Mouse (Mus musculus) stomach, embryonic 15.5 days (tissue): Measurements from ENCODE around the gene Acsm3. TPM values are rescaled to one million over a fixed set of nuclear protein-coding genes. Genes with fewer than 3 reads are reported as not detected.
"Not testable (repeated sequence)": the region's sequence is repeated elsewhere in the genome, so short reads cannot be mapped to it uniquely, and the experiment has no call there.

Source experiments
- ATAC-seq: fragments of 200-750 bp; cut with Nextera tagmentation; 2 replicates; pipeline ENCODE4 v1.8.0; 2017; ENCODE audit warnings: low read depth, moderate number of reproducible peaks, moderate TSS enrichment; ENCODE audit not compliant: insufficient read depth, low FRiP score
- H3K27ac ChIP-seq: fragments of 300-500 bp; sonication (generic); 2 replicates; pipeline ENCODE4 v1.5.1; 2015; ENCODE audit warnings: mild to moderate bottlenecking, inconsistent platforms
- H3K27me3 ChIP-seq: fragments of 300-500 bp; sonication (generic); replicated peaks from 2 replicates; pipeline ENCODE4 v1.6.1; 2015; ENCODE audit warnings: inconsistent platforms
- H3K36me3 ChIP-seq: fragments of 300-500 bp; sonication (generic); 2 replicates; pipeline ENCODE4 v1.6.1; 2015; ENCODE audit warnings: inconsistent platforms
- H3K4me1 ChIP-seq: fragments of 300-500 bp; sonication (generic); 2 replicates; pipeline ENCODE4 v1.6.1; 2015; ENCODE audit warnings: inconsistent platforms
- H3K4me2 ChIP-seq: fragments of 300-500 bp; sonication (generic); 2 replicates; pipeline ENCODE4 v1.6.1; 2015; ENCODE audit warnings: mild to moderate bottlenecking, inconsistent platforms
- H3K4me3 ChIP-seq: fragments of 300-500 bp; sonication (generic); replicated peaks from 2 replicates; pipeline ENCODE4 v1.5.1; 2015; ENCODE audit warnings: inconsistent platforms
- H3K9ac ChIP-seq: fragments of 300-500 bp; sonication (generic); 2 replicates; pipeline ENCODE4 v1.6.1; 2015; ENCODE audit warnings: inconsistent platforms
- H3K9me3 ChIP-seq: fragments of 300-500 bp; sonication (generic); 2 replicates; pipeline ENCODE4 v1.6.1; 2016; ENCODE audit warnings: inconsistent platforms
- WGBS: fragments of 180-500 bp; shearing (Covaris S2); methylation state at CpG from one replicate; pipeline ENCODE4 v1.1.7; 2015; 5-methylcytosine and 5-hydroxymethylcytosine counted together
- polyA plus RNA-seq: library from polyadenylated mRNA; unstranded; fragments of >200 nt; fragmentation: Nextera tagmentation; extraction: Ambion mirVana; gene quantifications from 2 replicates; pipeline ENCODE4 v1.2.1, GENCODE M21; 2015

The Acsm3 gene
- 9.6 and 15.6 TPM in 2 replicates for polyA plus RNA-seq

GRCm38 (mm10) chr7:119760527-119760951, at the start of gene Acsm3:
TSS of gene Acsm3 (plus strand) at chr7:119760923.
- peak within 1 kb of the TSS; percentile 32; the same call in 1 of the 2 replicates for H3K4me2 ChIP-seq
- no peaks in the 10 kb centered on the region for H3K4me1 ChIP-seq
- H3K9ac ChIP-seq: no peak within 1 kb of the TSS
- H3K27me3 ChIP-seq: no peaks in the 10 kb centered on the region
- no peaks in the 10 kb centered on the region for H3K36me3 ChIP-seq
- no peaks in the 10 kb centered on the region for H3K9me3 ChIP-seq
- H3K4me3 ChIP-seq: peak within 1 kb of the TSS; percentile 12; the same call in 1 of the 2 replicates
- WGBS: 25% methylated on average over 11 of the region's 11 CpGs
- ATAC-seq: peak; percentile 83
- 0 out of 2 replicates have a peak within 1 kb of the TSS, but pooled peaks have one; percentile 33 for H3K27ac ChIP-seq

- no peak overlapping the region for H3K27ac ChIP-seq
- H3K4me2 ChIP-seq: no peak overlapping the region
- peaks cover 32% of the 10 kb centered on the region for H3K36me3 ChIP-seq
- H3K9me3 ChIP-seq: no peaks in the 10 kb centered on the region
- H3K4me1 ChIP-seq: no peaks in the 10 kb centered on the region
- H3K9ac ChIP-seq: no peak overlapping the region
- no peak overlapping the region for H3K4me3 ChIP-seq
- WGBS: 90% methylated on average over 7 of the region's 7 CpGs
- H3K27me3 ChIP-seq: no peaks in the 10 kb centered on the region
- no peak for ATAC-seq
Measured at GRCm38 (mm10) chr7:119714111-119714510, 46.6 kb upstream of the Acsm3 start.

DNA sequence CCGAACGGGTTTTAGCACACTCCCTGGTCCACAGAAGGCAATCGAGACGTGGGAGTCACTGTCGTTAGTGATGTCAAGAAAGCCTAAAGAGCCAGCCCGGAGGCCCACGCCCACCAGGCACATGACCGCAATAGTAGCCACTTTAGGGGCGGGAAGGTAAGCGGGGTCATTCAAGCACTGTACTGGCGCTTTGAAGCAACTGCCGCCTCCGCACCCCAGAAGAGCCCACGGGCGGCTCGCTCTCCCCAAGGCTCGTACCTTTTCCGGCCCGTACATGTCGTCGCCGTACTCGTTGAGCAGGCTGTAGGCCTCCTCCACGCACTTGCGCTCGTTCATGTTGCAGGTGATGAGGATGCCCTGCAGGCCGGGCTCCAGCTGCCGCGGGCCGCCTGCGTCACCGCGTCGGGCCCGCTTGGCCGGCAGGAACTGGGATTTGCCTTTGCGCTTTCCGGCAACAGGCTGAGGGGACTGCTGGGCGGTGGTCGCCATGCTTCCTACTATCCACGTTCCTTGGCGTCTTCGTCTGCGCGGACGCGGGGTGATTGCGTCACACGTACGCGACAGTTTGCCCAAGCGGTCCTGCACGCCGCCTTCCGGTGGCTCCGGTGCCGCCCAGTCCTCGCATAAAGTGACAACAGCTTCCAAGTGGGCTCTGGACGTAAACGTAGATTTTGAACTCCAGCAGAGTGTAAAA, 40.3 kb upstream of the Acsm3 start, which contains the start of gene Thumpd1:
Gene Thumpd1 (minus strand): TSS at position 546 of the 694 bp plus-strand sequence.
- Histone ChIP-seq H3K4me2 (peak within 1 kb of the TSS; percentile 78), H3K9me3 (no peaks in the 10 kb centered on the region), H3K27me3 (no peaks in the 10 kb centered on the region), H3K36me3 (peaks cover 28% of the 10 kb centered on the region), H3K9ac (peak within 1 kb of the TSS; percentile 64), H3K4me3 (peak within 1 kb of the TSS; percentile 96), H3K27ac (peak within 1 kb of the TSS; percentile 44; the same call in 1 of the 2 replicates), H3K4me1 (peaks cover 3% of the 10 kb centered on the region; the same call in 1 of the 2 replicates)
- WGBS: under 1% methylated on average over 60 of the region's 60 CpGs
- ATAC-seq: peak; percentile 93

DNA sequence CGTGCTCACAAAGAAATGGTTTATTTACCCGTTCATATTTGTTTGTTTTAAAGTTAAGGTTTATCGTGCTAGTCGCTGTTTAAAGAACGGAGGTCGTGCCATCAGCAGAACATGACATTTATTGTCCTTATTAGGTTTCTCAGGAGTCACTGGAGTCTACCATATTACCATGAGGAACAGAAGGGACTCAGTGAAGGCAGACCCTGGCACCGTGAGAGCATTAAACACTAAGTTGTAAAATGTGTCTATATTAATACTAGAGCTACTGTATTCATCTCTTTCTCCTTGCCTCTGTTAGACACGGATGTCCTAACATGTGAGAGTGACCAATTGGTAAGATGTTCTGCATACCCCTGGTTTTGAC, 39.8 kb upstream of the Acsm3 start:
- Histone ChIP-seq H3K27me3 (no peaks in the 10 kb centered on the region), H3K9me3 (no peaks in the 10 kb centered on the region), H3K27ac (no peak overlapping the region), H3K4me1 (peaks cover 3% of the 10 kb centered on the region; the same call in 1 of the 2 replicates), H3K4me2 (peak overlapping the region; percentile 78), H3K36me3 (peaks cover 23% of the 10 kb centered on the region), H3K9ac (no peak overlapping the region; the same call in 1 of the 2 replicates), H3K4me3 (peak overlapping the region; percentile 96)
- 0 out of 2 replicates have a peak, but pooled peaks have one; percentile 5 for ATAC-seq
- WGBS: 11% methylated on average over 8 of the region's 8 CpGs

DNA sequence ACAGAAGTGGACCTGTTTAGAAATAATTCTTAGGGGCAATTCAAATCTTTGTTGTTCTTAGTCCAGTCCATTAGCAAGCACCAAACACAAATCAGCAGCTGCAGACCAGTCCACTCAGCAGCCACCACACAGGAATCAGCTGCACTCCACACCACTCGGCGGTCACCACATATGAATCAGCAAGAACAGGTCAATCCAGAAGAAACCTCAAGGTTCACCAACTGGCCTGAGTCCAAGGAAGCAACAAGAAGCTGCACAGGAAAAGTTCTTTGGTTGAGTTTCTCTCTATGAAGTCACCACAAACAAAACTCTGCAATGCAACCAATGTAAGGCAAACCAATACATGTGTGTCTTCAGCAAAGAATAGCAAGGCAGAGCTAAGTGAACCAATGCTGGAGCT, 33.1 kb upstream of the Acsm3 start:
- ATAC-seq: no peak
- WGBS: 80% methylated on average over 2 of the region's 2 CpGs
- H3K9ac ChIP-seq: no peak overlapping the region

GRCm38 (mm10) chr7:119731262-119731661, 29.5 kb upstream of the Acsm3 start:
- H3K9ac ChIP-seq, H3K4me2 ChIP-seq, H3K27me3 ChIP-seq, H3K36me3 ChIP-seq, H3K27ac ChIP-seq, H3K9me3 ChIP-seq, H3K4me1 ChIP-seq, ATAC-seq, H3K4me3 ChIP-seq: not testable (repeated sequence)
- 78% methylated on average over 4 of the region's 4 CpGs for WGBS

More for the DNA sequence above, 33.1 kb upstream of the Acsm3 start:
- no peak overlapping the region for H3K4me2 ChIP-seq
- no peaks in the 10 kb centered on the region for H3K4me1 ChIP-seq
- H3K27me3 ChIP-seq: no peaks in the 10 kb centered on the region
- H3K9me3 ChIP-seq: no peaks in the 10 kb centered on the region
- H3K27ac ChIP-seq: no peak overlapping the region
- H3K4me3 ChIP-seq: no peak overlapping the region
- H3K36me3 ChIP-seq: no peaks in the 10 kb centered on the region

DNA sequence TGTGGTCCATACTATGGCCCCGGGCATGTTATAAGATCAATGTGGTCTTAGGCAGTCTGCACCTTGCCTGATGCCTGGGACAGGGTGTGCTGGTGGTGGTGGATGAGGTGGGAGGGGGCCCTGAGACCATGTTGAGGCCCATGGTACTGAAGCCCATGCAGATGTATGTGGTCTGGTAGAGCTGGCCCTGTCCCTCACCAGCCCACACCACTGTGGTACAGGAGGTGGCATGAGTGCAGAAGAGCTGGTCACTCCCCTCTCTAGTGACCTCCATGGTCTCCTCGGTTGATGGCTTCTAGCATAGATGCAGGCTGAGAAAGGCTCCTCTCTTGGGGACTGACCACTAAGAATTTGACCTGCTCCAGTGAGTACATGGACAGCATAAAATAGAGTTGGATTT, 21.8 kb upstream of the Acsm3 start:
- no peaks in the 10 kb centered on the region for H3K36me3 ChIP-seq
- no peak overlapping the region for H3K27ac ChIP-seq
- no peaks in the 10 kb centered on the region for H3K27me3 ChIP-seq
- H3K4me2 ChIP-seq: no peak overlapping the region
- H3K9me3 ChIP-seq: no peaks in the 10 kb centered on the region
- H3K4me3 ChIP-seq: no peak overlapping the region
- H3K9ac ChIP-seq: no peak overlapping the region
- no peak for ATAC-seq
- H3K4me1 ChIP-seq: peaks cover under 1% of the 10 kb centered on the region; the same call in 1 of the 2 replicates
- 83% methylated on average over 2 of the region's 2 CpGs for WGBS

DNA sequence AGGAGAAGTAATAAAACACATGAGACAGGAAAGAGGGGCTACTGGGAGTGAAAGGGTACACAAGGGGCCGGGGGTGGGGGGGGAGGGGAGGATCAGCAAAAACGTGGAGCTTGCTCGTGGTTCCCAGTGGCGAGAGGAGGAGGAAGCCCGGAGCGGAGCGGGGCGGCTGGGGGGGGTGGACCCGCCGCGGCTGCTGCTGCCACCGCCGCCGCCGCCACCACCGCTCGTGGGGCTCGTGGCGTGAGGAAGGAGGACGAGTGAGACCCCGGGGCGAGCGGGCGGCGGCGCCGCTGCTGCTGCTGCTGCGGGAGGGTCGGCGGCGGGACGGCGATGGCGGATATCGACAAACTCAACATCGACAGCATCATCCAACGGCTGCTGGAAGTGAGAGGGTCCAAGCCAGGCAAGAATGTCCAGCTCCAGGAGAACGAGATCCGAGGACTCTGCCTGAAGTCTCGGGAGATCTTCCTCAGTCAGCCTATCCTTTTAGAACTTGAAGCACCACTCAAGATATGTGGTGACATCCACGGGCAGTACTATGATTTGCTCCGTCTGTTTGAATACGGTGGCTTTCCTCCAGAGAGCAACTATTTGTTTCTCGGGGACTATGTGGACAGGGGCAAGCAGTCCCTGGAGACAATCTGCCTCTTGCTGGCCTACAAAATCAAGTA, 20.8 kb upstream of the Acsm3 start:
- ATAC-seq, H3K9ac ChIP-seq, H3K4me1 ChIP-seq, H3K27ac ChIP-seq, H3K9me3 ChIP-seq, H3K27me3 ChIP-seq, H3K36me3 ChIP-seq: not testable (repeated sequence)
- 2% methylated on average over 31 of the region's 44 CpGs for WGBS
- peak overlapping the region; percentile 48 for H3K4me2 ChIP-seq
- peak overlapping the region; percentile 33 for H3K4me3 ChIP-seq

DNA sequence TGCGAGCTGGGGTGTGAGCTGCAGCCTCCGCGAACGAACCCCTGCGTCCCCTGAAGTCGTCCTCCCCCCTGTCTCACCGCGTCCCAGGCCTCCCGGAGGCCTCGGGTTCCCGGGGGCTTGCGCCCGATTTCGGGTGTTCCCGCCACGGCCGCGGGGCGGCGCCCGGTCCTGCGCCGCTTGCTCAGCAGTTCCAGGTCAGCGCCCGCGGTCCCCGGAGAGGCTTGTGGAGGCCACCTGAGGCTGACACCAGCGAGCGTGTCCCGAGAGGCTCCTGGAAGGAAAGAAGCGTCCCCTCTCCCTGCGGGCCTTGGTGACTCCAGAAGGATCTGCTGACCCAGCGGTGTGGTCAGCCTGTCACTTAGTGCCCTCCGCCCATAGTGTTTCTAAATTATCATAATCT, 16.4 kb upstream of the Acsm3 start:
- Histone ChIP-seq H3K36me3 (no peaks in the 10 kb centered on the region), H3K4me1 (peaks cover 6% of the 10 kb centered on the region; the same call in 1 of the 2 replicates), H3K9me3 (no peaks in the 10 kb centered on the region), H3K27ac (no peak overlapping the region), H3K4me2 (peak overlapping the region; percentile 47), H3K4me3 (no peak overlapping the region), H3K27me3 (no peaks in the 10 kb centered on the region), H3K9ac (no peak overlapping the region)
- ATAC-seq: no peak
- WGBS: 10% methylated on average over 34 of the region's 34 CpGs

DNA sequence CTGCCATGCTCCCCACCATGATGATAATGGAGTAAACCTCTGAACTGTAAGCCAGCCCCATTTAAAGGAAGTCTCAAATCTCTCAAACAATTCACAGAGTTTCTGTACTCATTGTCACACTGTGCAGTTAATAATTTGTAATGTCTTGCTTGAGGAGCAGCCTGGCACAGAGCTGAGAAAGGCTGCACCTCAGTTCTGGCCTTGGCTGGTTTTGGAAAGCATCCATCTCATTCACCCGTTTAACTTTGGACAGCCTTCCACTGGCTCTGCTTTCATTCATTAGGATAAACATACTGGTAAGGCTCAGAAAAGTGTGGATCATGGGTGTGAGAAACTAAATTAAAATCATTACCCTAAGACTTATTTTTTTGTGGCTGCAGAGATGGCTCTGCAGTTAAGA, 14.9 kb upstream of the Acsm3 start:
- no peak overlapping the region for H3K4me3 ChIP-seq
- H3K27ac ChIP-seq: no peak overlapping the region
- H3K9ac ChIP-seq: no peak overlapping the region
- no peak for ATAC-seq
- no peaks in the 10 kb centered on the region for H3K27me3 ChIP-seq
- no peaks in the 10 kb centered on the region for H3K36me3 ChIP-seq
- no peaks in the 10 kb centered on the region for H3K9me3 ChIP-seq
- H3K4me2 ChIP-seq: no peak overlapping the region
- peaks cover 6% of the 10 kb centered on the region; the same call in 1 of the 2 replicates for H3K4me1 ChIP-seq
- 58% methylated on average over 1 of the region's 1 CpGs for WGBS

- no peak for ATAC-seq
- Histone ChIP-seq H3K4me2 (no peak overlapping the region), H3K9me3 (no peaks in the 10 kb centered on the region), H3K36me3 (no peaks in the 10 kb centered on the region), H3K4me1 (peaks cover 6% of the 10 kb centered on the region; the same call in 1 of the 2 replicates), H3K9ac (no peak overlapping the region), H3K4me3 (no peak overlapping the region), H3K27me3 (no peaks in the 10 kb centered on the region), H3K27ac (no peak overlapping the region)
- WGBS: 69% methylated on average over 1 of the region's 2 CpGs
Measured at GRCm38 (mm10) chr7:119748761-119749160, 12.0 kb upstream of the Acsm3 start.

- ATAC-seq: no peak
- Histone ChIP-seq H3K27ac (no peak overlapping the region), H3K36me3 (no peaks in the 10 kb centered on the region), H3K27me3 (no peaks in the 10 kb centered on the region), H3K4me1 (no peaks in the 10 kb centered on the region), H3K9ac (no peak overlapping the region), H3K9me3 (no peaks in the 10 kb centered on the region), H3K4me3 (no peak overlapping the region), H3K4me2 (no peak overlapping the region)
- 54% methylated on average over 2 of the region's 2 CpGs for WGBS
Measured at GRCm38 (mm10) chr7:119749942-119750341, 10.8 kb upstream of the Acsm3 start.
